In the genomic region with DNA sequence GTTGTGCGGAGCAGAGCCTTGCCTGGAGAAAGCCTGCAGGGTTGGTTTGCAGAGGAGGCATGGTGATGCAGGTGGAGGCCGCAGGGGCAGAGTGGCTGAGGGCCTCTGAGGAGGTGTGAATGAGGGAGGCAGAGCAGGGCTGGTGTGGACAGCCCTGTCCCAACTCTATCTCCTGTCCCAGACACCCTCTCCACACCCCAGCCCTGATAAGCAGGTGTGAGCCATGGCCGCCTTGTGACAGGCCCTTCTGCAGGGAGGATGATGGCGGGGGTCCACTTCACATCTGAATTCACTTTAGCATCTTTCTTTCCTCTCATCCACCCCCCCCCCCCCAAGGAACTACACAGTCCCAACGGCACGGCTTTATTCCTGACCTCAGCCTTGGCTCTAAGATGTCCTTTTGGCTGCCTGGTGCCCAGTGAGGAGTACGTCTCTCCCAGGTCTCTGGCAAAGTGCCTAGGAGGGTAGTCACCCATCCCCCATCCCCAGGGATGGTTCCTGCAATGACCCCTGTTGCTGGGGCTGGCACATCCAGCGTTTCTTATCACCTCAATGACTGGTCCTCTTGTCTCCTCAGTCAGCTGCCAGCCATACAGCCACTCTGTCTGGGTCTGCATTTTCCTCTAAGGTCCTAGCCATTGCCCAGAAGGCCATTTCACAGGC, we compare ENCODE assay signal across 13 mouse cellular contexts. TPM values are rescaled to one million over a fixed set of nuclear protein-coding genes. Genes with fewer than 3 reads are reported as not detected.
DNase-seq lines count a peak whose midpoint lies in the region; ATAC-seq lines count a peak whose summit lies in the region.
"Had no signal": no experiment of that assay in that cellular context is flagged by ENCODE, and none has a peak within 500 bp of the region (broad histone marks: within the 10 kb centered on the region; RNA-seq: fewer than 3 reads in every experiment).

No protein-coding gene starts in this region.

- no peak overlapping the region for H3K4me2 ChIP-seq in kidney, embryonic 14.5 days (replicated peaks; ENCODE audit: low read depth, low read length)
- H3K4me2 ChIP-seq in kidney, embryonic 16.5 days (replicated peaks; ENCODE audit: low read depth, low read length), result no peak overlapping the region
- peak overlapping the region; percentile 27 for H3K4me2 ChIP-seq in heart, embryonic 12.5 days
- peak overlapping the region; percentile 37 for H3K4me2 ChIP-seq in liver, embryonic 12.5 days
- no peak overlapping the region for H3K4me2 ChIP-seq in stomach, embryonic 14.5 days (replicated peaks; ENCODE audit: low read depth, low read length)
- no peak overlapping the region for H3K4me2 ChIP-seq in forebrain, embryonic 12.5 days

- H3K9me3 ChIP-seq in kidney, embryonic 14.5 days (ENCODE audit: control insufficient read depth, low read length), result no peaks in the 10 kb centered on the region
- no peaks in the 10 kb centered on the region for H3K9me3 ChIP-seq in kidney, embryonic 16.5 days (ENCODE audit: low read length)
- H3K9me3 ChIP-seq in heart, embryonic 12.5 days (replicated peaks), result no peaks in the 10 kb centered on the region
- no peaks in the 10 kb centered on the region for H3K9me3 ChIP-seq in liver, embryonic 12.5 days (replicated peaks)
- no peaks in the 10 kb centered on the region for H3K9me3 ChIP-seq in stomach, embryonic 14.5 days (ENCODE audit: control insufficient read depth, low read depth, low read length)
- no peaks in the 10 kb centered on the region for H3K9me3 ChIP-seq in forebrain, embryonic 12.5 days

- H3K27ac ChIP-seq in kidney, embryonic 14.5 days (ENCODE audit: low read depth, low read length), result no peak overlapping the region
- no peak overlapping the region for H3K27ac ChIP-seq in kidney, embryonic 16.5 days (ENCODE audit: low read length)
- peak overlapping the region; percentile 83 for H3K27ac ChIP-seq in heart, embryonic 12.5 days (ENCODE audit: poor library complexity, severe bottlenecking)
- H3K27ac ChIP-seq in liver, embryonic 12.5 days, result peak overlapping the region; percentile 14; the same call in 1 of the 2 replicates
- H3K27ac ChIP-seq in stomach, embryonic 14.5 days (ENCODE audit: low read length), result no peak overlapping the region
- no peak overlapping the region for H3K27ac ChIP-seq in forebrain, embryonic 12.5 days

- H3K4me1 ChIP-seq in kidney, embryonic 14.5 days (ENCODE audit: control insufficient read depth, insufficient read depth, low read length), result no peaks in the 10 kb centered on the region
- 0 out of 2 replicates have a peak, but pooled peaks cover 6% of the 10 kb centered on the region for H3K4me1 ChIP-seq in kidney, embryonic 16.5 days (ENCODE audit: insufficient read depth, low read length)
- peaks cover 80% of the 10 kb centered on the region for H3K4me1 ChIP-seq in heart, embryonic 12.5 days (replicated peaks)
- peaks cover 52% of the 10 kb centered on the region for H3K4me1 ChIP-seq in liver, embryonic 12.5 days
- H3K4me1 ChIP-seq in stomach, embryonic 14.5 days (ENCODE audit: control insufficient read depth, insufficient read depth, low read length), result no peaks in the 10 kb centered on the region
- H3K4me1 ChIP-seq in forebrain, embryonic 12.5 days, result peaks cover 5% of the 10 kb centered on the region; the same call in 1 of the 2 replicates

- WGBS in kidney, embryonic 14.5 days, result 83% methylated on average over 8 of the region's 8 CpGs
- 75% methylated on average over 8 of the region's 8 CpGs for WGBS in kidney, embryonic 16.5 days
- WGBS in heart, embryonic 12.5 days, result 17% methylated on average over 8 of the region's 8 CpGs
- 51% methylated on average over 8 of the region's 8 CpGs for WGBS in liver, embryonic 12.5 days (ENCODE audit: insufficient replicate concordance)
- WGBS in stomach, embryonic 14.5 days, result 79% methylated on average over 8 of the region's 8 CpGs
- WGBS in forebrain, embryonic 12.5 days, result 84% methylated on average over 8 of the region's 8 CpGs

- 0 out of 2 replicates have a peak, but pooled peaks have one; percentile 22 for ATAC-seq in kidney, embryonic 14.5 days (ENCODE audit: low FRiP score, low TSS enrichment)
- ATAC-seq in kidney, embryonic 16.5 days (ENCODE audit: low FRiP score, low TSS enrichment), result no peak
- peak; percentile 91 for ATAC-seq in heart, embryonic 12.5 days (ENCODE audit: insufficient number of reproducible peaks, low FRiP score)
- peak; percentile 93 for ATAC-seq in liver, embryonic 12.5 days
- peak; percentile 31; the same call in 1 of the 2 replicates for ATAC-seq in stomach, embryonic 14.5 days (ENCODE audit: insufficient number of reproducible peaks, insufficient read depth, low FRiP score, low read depth)
- ATAC-seq in forebrain, embryonic 12.5 days (ENCODE audit: low FRiP score), result no peak

- H3K36me3 ChIP-seq in kidney, embryonic 14.5 days (ENCODE audit: control insufficient read depth, insufficient read depth, low read length), result peaks cover 14% of the 10 kb centered on the region
- H3K36me3 ChIP-seq in kidney, embryonic 16.5 days (ENCODE audit: insufficient read depth, low read length), result peaks cover 19% of the 10 kb centered on the region
- peaks cover 9% of the 10 kb centered on the region for H3K36me3 ChIP-seq in heart, embryonic 12.5 days
- H3K36me3 ChIP-seq in liver, embryonic 12.5 days, result peaks cover 35% of the 10 kb centered on the region
- peaks cover 11% of the 10 kb centered on the region; the same call in 1 of the 2 replicates for H3K36me3 ChIP-seq in stomach, embryonic 14.5 days (ENCODE audit: control insufficient read depth, insufficient read depth, low read length)
- peaks cover 46% of the 10 kb centered on the region for H3K36me3 ChIP-seq in forebrain, embryonic 12.5 days (replicated peaks)

- no peak overlapping the region for H3K4me3 ChIP-seq in kidney, embryonic 14.5 days (ENCODE audit: low read length)
- no peak overlapping the region for H3K4me3 ChIP-seq in kidney, embryonic 16.5 days (ENCODE audit: low read length)
- H3K4me3 ChIP-seq in heart, embryonic 12.5 days, result no peak overlapping the region
- no peak overlapping the region for H3K4me3 ChIP-seq in liver, embryonic 12.5 days
- no peak overlapping the region for H3K4me3 ChIP-seq in stomach, embryonic 14.5 days (ENCODE audit: low read depth, low read length)
- H3K4me3 ChIP-seq in forebrain, embryonic 12.5 days (replicated peaks), result no peak overlapping the region
- H3K4me3 ChIP-seq: myocyte had no signal

- no peak overlapping the region for H3K9ac ChIP-seq in kidney, embryonic 14.5 days (ENCODE audit: low read depth, low read length)
- no peak overlapping the region for H3K9ac ChIP-seq in kidney, embryonic 16.5 days (replicated peaks; ENCODE audit: low read length)
- H3K9ac ChIP-seq in heart, embryonic 12.5 days, result no peak overlapping the region
- no peak overlapping the region; the same call in 1 of the 2 replicates for H3K9ac ChIP-seq in liver, embryonic 12.5 days
- no peak overlapping the region for H3K9ac ChIP-seq in stomach, embryonic 14.5 days (replicated peaks; ENCODE audit: low read depth, low read length)
- no peak overlapping the region for H3K9ac ChIP-seq in forebrain, embryonic 12.5 days

- DNase-seq in urinary bladder, adult 2 months (ENCODE audit: low spot score), result no peak
- no peak for DNase-seq in thymus, postnatal 10 days (ENCODE audit: low spot score in 2 of 2)
- DNase-seq: cerebellum, postnatal 36 days; gastrocnemius, postnatal 10 days; kidney, postnatal 4 days; lung, postnatal 36 days had no signal

- H3K27me3 ChIP-seq in kidney, embryonic 14.5 days (ENCODE audit: control insufficient read depth, insufficient read depth, low read length), result no peaks in the 10 kb centered on the region
- no peaks in the 10 kb centered on the region for H3K27me3 ChIP-seq in kidney, embryonic 16.5 days (ENCODE audit: insufficient read depth, low read length)
- H3K27me3 ChIP-seq in heart, embryonic 12.5 days (replicated peaks), result peaks cover 3% of the 10 kb centered on the region; the same call in 1 of the 2 replicates
- no peaks in the 10 kb centered on the region for H3K27me3 ChIP-seq in liver, embryonic 12.5 days (replicated peaks)
- no peaks in the 10 kb centered on the region for H3K27me3 ChIP-seq in stomach, embryonic 14.5 days (ENCODE audit: control insufficient read depth, insufficient read depth, low read length)
- H3K27me3 ChIP-seq in forebrain, embryonic 12.5 days, result no peaks in the 10 kb centered on the region

RNA-seq across cellular contexts. Expression of gene Exog, which starts 25.1 kb away (rescaled TPM):
- polyA plus RNA-seq in kidney, embryonic 14.5 days (2014; fragmentation: Nextera tagmentation; extraction: Ambion mirVana), result 21.4 and 27.8 TPM in 2 replicates
- 24.8 and 27.9 TPM in 2 replicates for polyA plus RNA-seq in kidney, embryonic 16.5 days (2015; fragmentation: Nextera tagmentation; extraction: Ambion mirVana)
- polyA plus RNA-seq in heart, embryonic 12.5 days (2016; fragmentation: Nextera tagmentation; extraction: Ambion mirVana), result 15.4 and 15.5 TPM in 2 replicates
- 11.4 and 11.7 TPM in 2 replicates for polyA plus RNA-seq in liver, embryonic 12.5 days (2016; fragmentation: Nextera tagmentation; extraction: Ambion mirVana)
- 29.0 and 31.1 TPM in 2 replicates for polyA plus RNA-seq in stomach, embryonic 14.5 days (2014; fragmentation: Nextera tagmentation; extraction: Ambion mirVana)
- 4.8 and 5.7 TPM in 2 replicates for polyA plus RNA-seq in urinary bladder, adult 2 months (2012; rRNA removed)
- 45.8 and 47.3 TPM in 2 replicates for polyA plus RNA-seq in forebrain, embryonic 12.5 days (2016; fragmentation: Nextera tagmentation; extraction: Ambion mirVana)

Comparison
In these comparisons a context has a peak if more than half of its experiments do, and no peak if none do; other contexts are left out.
1. ATAC-seq: peak in kidney, embryonic 14.5 days (single experiment), heart, embryonic 12.5 days (single experiment), liver, embryonic 12.5 days (single experiment) and stomach, embryonic 14.5 days (single experiment); none in kidney, embryonic 16.5 days (single experiment) and forebrain, embryonic 12.5 days (single experiment).
2. H3K27ac ChIP-seq: peak in heart, embryonic 12.5 days (single experiment) and liver, embryonic 12.5 days (single experiment); none in kidney, embryonic 14.5 days (single experiment), kidney, embryonic 16.5 days (single experiment), stomach, embryonic 14.5 days (single experiment) and forebrain, embryonic 12.5 days (single experiment).
3. H3K4me2 ChIP-seq: peak in heart, embryonic 12.5 days (single experiment) and liver, embryonic 12.5 days (single experiment); none in kidney, embryonic 14.5 days (single experiment), kidney, embryonic 16.5 days (single experiment), stomach, embryonic 14.5 days (single experiment) and forebrain, embryonic 12.5 days (single experiment).